Mouse (Mus musculus) left cerebral cortex, postnatal 25 days (tissue): ENCODE measurements at regions not wholly inside any gene's neighbourhood (a gene's known extent, or its start where the extent isn't known, plus 50 kb on each side); places are given as distances from the start of the nearest gene placed in this dataset.
"Not testable (repeated sequence)": the region's sequence is repeated elsewhere in the genome, so short reads cannot be mapped to it uniquely, and the experiment has no call there.

Source experiments
- DNase-seq, 2 experiments: peaks; one replicate each; pipeline ENCODE4 v3.0.0; 2022; ENCODE audit warnings: low spot score in 2 of 2, mixed read lengths in 1 of 2
- intact Hi-C: fragments of 180-260 bp; cut with DNase I; formaldehyde crosslinking; loops from one replicate; pipeline ENCODE4 v1.15.1; 2025

GRCm38 (mm10) chr1:189156906-189157305 lies 149.3 kb upstream of the Kctd3 start:
- intact Hi-C loops = no loop called here
- DNase-seq = peak in 1 of 2 experiments; percentile 38

GRCm38 (mm10) chr1:189154376-189154775 lies 146.7 kb upstream of the Kctd3 start:
- intact Hi-C loops = no loop called here
- no peak for DNase-seq

GRCm38 (mm10) chr1:189153150-189153549 lies 145.5 kb upstream of the Kctd3 start:
- intact Hi-C loops = no loop called here
- DNase-seq = no peak

- DNase-seq = no peak
Observed at GRCm38 (mm10) chr1:189142982-189143451, 135.4 kb upstream of the Kctd3 start.

GRCm38 (mm10) chr1:189142551-189142950 lies 134.9 kb upstream of the Kctd3 start:
- intact Hi-C loops = no loop called here
- DNase-seq = no peak

More at GRCm38 (mm10) chr1:189142982-189143451, 135.4 kb upstream of the Kctd3 start:
- intact Hi-C loops = no loop called here

GRCm38 (mm10) chr1:189141694-189142093 lies 134.1 kb upstream of the Kctd3 start:
- no peak for DNase-seq
- intact Hi-C loops = no loop called here

GRCm38 (mm10) chr1:189136731-189137385 lies 129.2 kb upstream of the Kctd3 start:
- no peak for DNase-seq
- intact Hi-C loops = no loop called here

- DNase-seq = no peak
- intact Hi-C loops = no loop called here
Observed at GRCm38 (mm10) chr1:189135826-189136225, 128.2 kb upstream of the Kctd3 start.

- intact Hi-C loops = no loop called here
- DNase-seq = no peak
Observed at GRCm38 (mm10) chr1:189128706-189129105, 121.1 kb upstream of the Kctd3 start.

- intact Hi-C loops, DNase-seq: not testable (repeated sequence)
Observed at GRCm38 (mm10) chr1:189128246-189128645, 120.6 kb upstream of the Kctd3 start.

- no peak for DNase-seq
- intact Hi-C loops = no loop called here
Observed at GRCm38 (mm10) chr1:189127367-189127766, 119.7 kb upstream of the Kctd3 start.

- DNase-seq = peak; percentile 11 to 36
- intact Hi-C loops = no loop called here
Observed at GRCm38 (mm10) chr1:189119941-189120735, 112.5 kb upstream of the Kctd3 start.

- intact Hi-C loops = not testable (repeated sequence)
Observed at GRCm38 (mm10) chr1:189119005-189119404, 111.4 kb upstream of the Kctd3 start.

GRCm38 (mm10) chr1:189118582-189118981 lies 110.9 kb upstream of the Kctd3 start:
- no peak for DNase-seq
- intact Hi-C loops = no loop called here

More at GRCm38 (mm10) chr1:189119005-189119404, 111.4 kb upstream of the Kctd3 start:
- not testable (repeated sequence) for DNase-seq

- intact Hi-C loops = no loop called here
- DNase-seq = no peak
Observed at GRCm38 (mm10) chr1:189115914-189116313, 108.3 kb upstream of the Kctd3 start.

GRCm38 (mm10) chr1:189115279-189115678 lies 107.6 kb upstream of the Kctd3 start:
- no peak for DNase-seq
- intact Hi-C loops = no loop called here

GRCm38 (mm10) chr1:189108260-189109035 lies 100.8 kb upstream of the Kctd3 start:
- peak in 1 of 2 experiments; percentile 27 for DNase-seq
- intact Hi-C loops = loop anchor here (2.0 kb wide), 1 partner anchor 70 kb away; no protein-coding TSS in a partner anchor

GRCm38 (mm10) chr1:189107841-189108240 lies 100.2 kb upstream of the Kctd3 start:
- peak; percentile 30 to 61 for DNase-seq
- intact Hi-C loops = loop anchor here (2.0 kb wide), 1 partner anchor 69 kb away; no protein-coding TSS in a partner anchor

- no peak for DNase-seq
- intact Hi-C loops = no loop called here
Observed at GRCm38 (mm10) chr1:189107156-189107555, 99.5 kb upstream of the Kctd3 start.

GRCm38 (mm10) chr1:189105276-189105675 lies 97.6 kb upstream of the Kctd3 start:
- intact Hi-C loops = no loop called here

More at GRCm38 (mm10) chr1:189105276-189105675, 97.6 kb upstream of the Kctd3 start:
- DNase-seq = no peak
